Mouse (Mus musculus) lung, adult 18-20 months (tissue): ENCODE measurements around the gene Snx20.

Experiments
- DNase-seq, 2 experiments: peaks; one replicate each; pipeline ENCODE4 v3.0.0; 2022; ENCODE audit warnings: mixed read lengths in 2 of 2

Gene Snx20

GRCm38 (mm10) chr8:88642734-88643564 lies 7.0 kb upstream of the Snx20 start:
- no peak for DNase-seq

- DNase-seq: no peak
Measured at GRCm38 (mm10) chr8:88638908-88639307, 3.0 kb upstream of the Snx20 start.

- peak; percentile 30 to 42 for DNase-seq
Measured at GRCm38 (mm10) chr8:88637092-88638000, 1.4 kb upstream of the Snx20 start.

- peak; percentile 55 to 66 for DNase-seq
Measured at GRCm38 (mm10) chr8:88633343-88633765, 2.6 kb downstream of the Snx20 start.

- DNase-seq: no peak
Measured at GRCm38 (mm10) chr8:88631081-88631480, 4.8 kb downstream of the Snx20 start.

GRCm38 (mm10) chr8:88630225-88630624 lies 5.7 kb downstream of the Snx20 start:
- DNase-seq: peak in 1 of 2 experiments; percentile 48

- no peak for DNase-seq
Measured at GRCm38 (mm10) chr8:88628001-88628774, 7.7 kb downstream of the Snx20 start.

- peak; percentile 63 to 73 for DNase-seq
Measured at GRCm38 (mm10) chr8:88627265-88627991, 8.5 kb downstream of the Snx20 start.

- no peak for DNase-seq
Measured at GRCm38 (mm10) chr8:88626940-88627264, 9.0 kb downstream of the Snx20 start.

GRCm38 (mm10) chr8:88626433-88626832 lies 9.5 kb downstream of the Snx20 start:
- no peak for DNase-seq

- DNase-seq: no peak
Measured at GRCm38 (mm10) chr8:88624276-88624675, 11.7 kb downstream of the Snx20 start.

- DNase-seq: no peak
Measured at GRCm38 (mm10) chr8:88623351-88623750, 12.6 kb downstream of the Snx20 start.

GRCm38 (mm10) chr8:88621408-88621807 lies 14.5 kb downstream of the Snx20 start:
- DNase-seq: peak; percentile 73 to 74

GRCm38 (mm10) chr8:88620931-88621330 lies 15.0 kb downstream of the Snx20 start:
- no peak for DNase-seq

GRCm38 (mm10) chr8:88619513-88619912 lies 16.4 kb downstream of the Snx20 start:
- DNase-seq: no peak

GRCm38 (mm10) chr8:88618612-88619011 lies 17.3 kb downstream of the Snx20 start:
- no peak for DNase-seq

GRCm38 (mm10) chr8:88614981-88615380 lies 20.9 kb downstream of the Snx20 start:
- no peak for DNase-seq

GRCm38 (mm10) chr8:88610271-88610670 lies 25.7 kb downstream of the Snx20 start:
- DNase-seq: no peak

GRCm38 (mm10) chr8:88609036-88609435 lies 26.9 kb downstream of the Snx20 start:
- DNase-seq: no peak

GRCm38 (mm10) chr8:88605361-88606040 lies 30.4 kb downstream of the Snx20 start:
- DNase-seq: peak; percentile 61 to 68
